Mouse (Mus musculus) right cerebral cortex, postnatal 14 days (tissue): ENCODE data around the gene Rpp25.

Experiments
- DNase-seq: peaks from one replicate; pipeline ENCODE4 v3.0.0; 2022

Rpp25 gene

DNA sequence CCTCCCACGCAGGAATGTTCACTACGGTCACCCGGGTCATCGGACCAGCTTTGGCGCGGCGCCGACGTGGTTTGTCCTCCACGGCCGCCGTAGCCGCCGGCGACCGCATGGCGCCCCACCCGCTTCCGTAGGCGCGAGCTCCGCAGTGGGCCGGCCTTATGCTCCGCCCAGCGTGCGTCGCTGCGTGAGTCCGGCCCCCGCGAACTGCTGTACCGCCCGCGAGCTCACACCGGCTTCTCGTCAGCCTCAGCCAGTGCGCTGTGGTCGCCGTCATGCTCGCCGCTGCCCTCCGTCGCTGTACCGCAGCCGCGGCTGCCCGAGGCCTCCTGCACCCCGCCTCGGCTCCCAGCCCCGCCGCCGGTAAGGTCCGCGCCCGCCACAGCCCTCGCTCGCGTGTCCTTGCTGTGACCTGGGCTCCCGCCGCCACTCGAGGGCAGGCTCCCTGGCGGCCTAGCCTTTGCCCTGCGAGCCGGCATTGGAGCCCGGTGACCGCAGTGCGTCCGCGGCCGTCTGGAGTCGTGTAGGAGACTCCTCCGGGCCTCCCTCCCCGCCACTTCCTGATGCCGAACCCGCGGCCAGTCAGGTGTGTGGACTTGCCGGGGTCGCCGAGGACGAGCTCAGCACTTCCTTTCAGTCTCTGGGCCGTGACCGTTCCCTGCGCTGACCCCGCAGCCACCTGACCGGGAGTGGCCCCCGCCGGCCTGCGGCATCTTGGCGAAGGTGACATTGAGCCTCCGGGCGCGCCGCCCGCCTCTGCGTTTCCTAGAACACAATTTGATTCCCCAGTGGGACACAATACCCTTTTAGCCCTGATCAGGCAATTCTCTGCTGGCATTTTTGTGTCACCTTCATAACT, 17.5 kb downstream of the Rpp25 start, which contains the start of gene Cox5a:
TSS of gene Cox5a (plus strand) at position 219 of the 856 bp plus-strand sequence.
- DNase-seq, result peak; percentile 96

GRCm38 (mm10) chr9:57522114-57522860, 18.5 kb downstream of the Rpp25 start:
- DNase-seq, result no peak

DNA sequence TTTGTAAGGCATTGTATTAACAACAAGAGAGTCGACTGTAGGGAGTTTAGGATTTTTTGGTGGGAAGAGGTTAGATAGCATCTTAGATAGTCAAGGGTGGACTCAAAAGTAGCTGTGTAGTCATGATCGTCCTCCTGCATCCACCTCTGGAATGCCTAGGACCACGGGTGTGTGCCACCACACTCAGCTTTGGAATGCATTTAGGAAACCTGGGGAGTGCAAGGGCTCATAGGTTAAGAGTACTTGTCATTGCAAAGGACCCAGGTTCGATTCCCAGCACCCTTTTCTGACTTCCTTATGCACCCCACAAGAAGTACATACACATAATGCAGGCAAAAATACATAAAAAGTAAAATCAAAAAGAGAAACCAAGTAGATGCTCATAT, 19.0 kb downstream of the Rpp25 start:
- DNase-seq, result no peak

GRCm38 (mm10) chr9:57523754-57524153, 19.9 kb downstream of the Rpp25 start:
- DNase-seq, result no peak

DNA sequence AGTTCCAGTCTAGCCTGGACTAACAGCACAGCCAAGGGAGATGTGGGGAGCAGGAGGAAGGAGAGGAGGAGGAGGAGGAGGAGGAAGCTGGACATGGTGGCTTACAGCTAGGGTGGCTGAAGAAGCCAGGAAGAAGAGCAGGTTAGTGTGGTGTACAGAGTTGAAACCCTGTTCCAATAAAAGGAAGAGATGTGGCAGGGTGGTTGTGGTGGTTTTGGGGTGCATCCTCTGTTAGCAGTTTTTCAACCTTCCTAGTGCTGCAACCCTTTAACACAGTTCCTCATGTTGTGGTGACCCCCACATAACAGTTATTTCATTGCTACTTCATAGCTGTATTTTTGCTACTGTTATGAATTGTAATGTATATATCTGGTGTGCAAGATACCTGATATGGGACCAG, 20.6 kb downstream of the Rpp25 start:
- DNase-seq, result no peak

DNA sequence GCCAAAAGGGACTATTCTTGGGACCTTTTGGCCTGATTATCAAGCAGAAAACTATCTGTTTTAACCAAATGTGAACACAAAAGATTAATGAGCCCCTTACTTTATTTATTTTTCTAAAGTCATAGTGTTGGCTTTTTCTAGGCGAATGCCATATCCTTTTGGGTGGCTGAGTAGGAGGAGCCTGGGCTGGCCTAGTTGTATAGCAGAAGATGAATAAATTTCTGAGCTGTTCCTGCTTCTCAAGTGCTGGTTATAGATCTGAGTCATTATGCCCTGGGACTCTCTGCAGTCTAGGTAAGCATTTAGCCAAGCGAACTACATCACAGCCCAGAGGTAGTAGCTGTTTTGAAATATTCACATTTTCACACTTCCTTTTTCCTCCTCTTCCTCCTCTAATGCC, 21.7 kb downstream of the Rpp25 start:
- no peak for DNase-seq

- no peak for DNase-seq
Measured at GRCm38 (mm10) chr9:57526435-57526834, 22.6 kb downstream of the Rpp25 start.

DNA sequence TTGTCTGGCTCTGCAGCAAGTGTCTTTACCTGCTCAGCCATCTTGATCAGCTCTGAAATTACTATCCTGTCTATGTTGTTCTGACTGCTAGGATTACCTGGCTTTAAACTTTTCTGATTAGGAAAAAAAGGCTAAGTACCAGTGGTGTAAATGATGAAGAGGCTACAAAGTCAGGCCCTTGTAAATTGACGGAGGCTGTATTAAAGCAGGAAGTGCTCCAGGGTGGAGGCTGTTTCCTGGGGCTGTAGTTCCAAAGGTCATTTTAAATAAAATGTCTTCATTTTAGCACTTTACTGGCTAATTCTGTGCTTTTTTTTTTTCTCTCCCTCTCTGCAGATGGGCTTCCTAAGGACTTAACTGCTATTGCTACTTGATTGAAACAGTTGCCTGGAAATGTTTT, 28.1 kb downstream of the Rpp25 start:
- DNase-seq, result no peak

GRCm38 (mm10) chr9:57536362-57536761, 32.5 kb downstream of the Rpp25 start:
- DNase-seq, result no peak

DNA sequence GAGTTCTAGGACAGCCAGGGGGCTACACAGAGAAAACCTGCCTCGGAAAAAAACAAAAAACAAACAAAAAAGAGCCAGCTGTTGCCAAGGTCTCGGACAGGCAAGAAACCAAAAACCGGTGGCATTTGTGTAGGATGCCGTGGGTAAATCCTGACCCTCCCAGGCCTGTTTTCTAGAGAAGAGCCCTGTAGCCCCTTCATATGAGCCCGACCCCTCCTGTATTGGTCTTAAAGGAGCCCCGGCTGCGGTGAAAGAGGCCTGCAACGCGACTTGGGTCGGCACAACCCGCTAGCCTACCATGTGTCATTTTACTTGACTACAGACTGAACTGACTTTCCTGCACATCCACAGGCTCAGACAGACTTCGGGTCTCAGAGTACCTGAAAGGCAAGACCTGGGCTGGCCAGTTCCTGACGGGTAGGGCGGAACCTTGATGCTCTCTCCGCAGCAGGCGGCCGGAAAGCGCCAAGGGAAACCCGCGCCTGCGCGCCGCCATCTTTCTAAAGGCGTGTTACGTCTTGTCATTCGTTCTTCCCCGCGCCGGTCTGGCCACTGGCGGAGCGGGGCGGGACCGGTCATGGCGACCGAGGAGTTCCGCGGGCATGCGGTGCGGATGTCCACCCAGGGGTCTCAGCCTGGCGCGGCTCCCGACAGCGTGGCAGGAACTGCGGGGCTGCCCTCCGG, 33.4 kb downstream of the Rpp25 start, which contains the start of gene Fam219b:
TSS of gene Fam219b (plus strand) at position 485 of the 684 bp plus-strand sequence.
- peak; percentile 94 for DNase-seq

- DNase-seq, result no peak
Measured at GRCm38 (mm10) chr9:57537728-57538181, 33.9 kb downstream of the Rpp25 start.

- DNase-seq, result no peak
Measured at GRCm38 (mm10) chr9:57539550-57539949, 35.7 kb downstream of the Rpp25 start.

GRCm38 (mm10) chr9:57541312-57541711, 37.5 kb downstream of the Rpp25 start:
- DNase-seq, result peak; percentile 44

DNA sequence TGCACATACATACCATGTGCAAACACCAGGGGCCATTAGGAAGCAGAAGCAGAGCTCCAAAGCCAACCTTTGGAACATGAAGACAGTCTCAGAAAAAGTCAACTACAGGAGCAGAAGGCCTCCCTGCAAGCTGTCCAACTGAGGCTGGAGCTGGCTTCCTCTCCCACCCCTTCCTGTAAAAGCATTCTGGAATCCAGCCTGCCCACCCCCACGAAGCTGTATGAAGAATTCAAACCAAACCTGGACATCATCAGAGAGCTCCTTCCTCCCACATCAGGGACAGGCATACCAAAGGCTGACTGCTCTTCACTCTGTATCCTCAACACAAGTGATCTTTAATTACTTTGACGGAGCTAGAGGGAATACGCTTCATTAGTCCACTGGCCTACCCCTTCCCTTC, 40.1 kb downstream of the Rpp25 start:
- DNase-seq, result no peak

GRCm38 (mm10) chr9:57547287-57547686, 43.5 kb downstream of the Rpp25 start:
- no peak for DNase-seq

- DNase-seq, result no peak
Measured at GRCm38 (mm10) chr9:57547869-57548268, 44.0 kb downstream of the Rpp25 start.

DNA sequence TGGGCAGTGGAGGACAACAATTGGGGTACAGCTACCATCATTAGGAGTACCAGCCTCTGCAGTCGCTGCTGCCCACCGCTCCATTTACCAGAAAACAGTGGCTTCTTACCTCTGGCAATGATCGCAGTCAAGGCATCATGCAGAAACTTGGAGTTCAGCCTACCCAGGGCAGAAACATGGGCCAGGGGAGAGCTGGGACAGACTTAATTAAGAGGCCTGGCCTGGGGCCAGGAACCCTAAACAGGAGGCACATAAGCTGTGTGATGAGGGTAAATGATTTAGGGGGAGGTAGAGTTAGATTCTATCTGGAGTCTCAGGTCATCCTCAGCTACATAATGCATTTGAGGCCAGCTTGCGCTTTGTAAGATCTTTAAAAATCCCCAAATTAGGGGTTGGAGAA, 45.4 kb downstream of the Rpp25 start:
- DNase-seq, result no peak

- no peak for DNase-seq
Measured at GRCm38 (mm10) chr9:57550126-57550862, 46.5 kb downstream of the Rpp25 start.

GRCm38 (mm10) chr9:57552139-57552887, 48.5 kb downstream of the Rpp25 start, which contains the start of gene Mpi:
Mpi (minus strand) TSS chr9:57552763.
- DNase-seq, result peak; percentile 78

DNA sequence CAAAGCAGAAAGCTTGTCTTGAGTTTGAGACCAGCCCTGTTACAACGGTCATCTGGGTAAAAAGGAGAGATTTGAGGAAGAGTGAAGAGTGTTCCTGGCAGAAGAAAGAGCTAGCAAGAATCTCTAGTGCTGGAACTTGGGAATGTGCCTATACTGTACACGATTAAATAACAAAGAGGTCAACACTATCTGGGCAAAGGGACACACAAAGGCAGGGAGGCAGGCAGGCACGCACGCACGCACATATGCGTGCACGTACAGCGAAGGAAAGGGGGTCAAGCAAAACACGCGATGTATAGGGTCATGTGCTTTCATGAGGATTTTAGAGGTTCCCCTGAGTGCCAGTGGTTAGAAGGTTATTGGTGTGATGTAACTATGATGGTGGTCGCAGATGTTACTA, 49.3 kb downstream of the Rpp25 start:
- no peak for DNase-seq

GRCm38 (mm10) chr9:57554753-57555152, 50.9 kb downstream of the Rpp25 start:
- DNase-seq, result no peak
